Mouse (Mus musculus): ENCODE measurements around the gene Cnn1. TPM values are rescaled to one million over a fixed set of nuclear protein-coding genes. Genes with fewer than 3 reads are reported as not detected.

Cnn1 gene
- polyA plus RNA-seq, 1 experiment from 2014 or later: 3.9 TPM

- Histone ChIP-seq H3K4me3 (replicated peaks) (peak within 1 kb of the TSS; percentile 72), H3K36me3 (replicated peaks) (no peaks in the 10 kb centered on the region), H3K27me3 (no peaks in the 10 kb centered on the region), H3K27ac (peak within 1 kb of the TSS; percentile 68), H3K9me3 (no peaks in the 10 kb centered on the region), H3K4me2 (peak within 1 kb of the TSS; percentile 88), H3K9ac (peak within 1 kb of the TSS; percentile 74), H3K4me1 (peaks cover 15% of the 10 kb centered on the region)
- ATAC-seq (ENCODE audit: low FRiP score): peak; percentile 100
- WGBS: under 1% methylated on average over 48 of the region's 48 CpGs
These were observed 13.8 kb upstream of the Cnn1 start, which contains the start of gene Ecsit for GRCm38 (mm10) chr9:22085022-22085834. TSS of gene Ecsit (minus strand) at chr9:22085438.

GRCm38 (mm10) chr9:22086012-22086411, 13.0 kb upstream of the Cnn1 start:
- Histone ChIP-seq H3K27me3 (no peaks in the 10 kb centered on the region), H3K4me3 (replicated peaks) (peak overlapping the region; percentile 72), H3K9ac (peak overlapping the region; percentile 74), H3K4me1 (peaks cover 15% of the 10 kb centered on the region), H3K4me2 (peak overlapping the region; percentile 88), H3K27ac (peak overlapping the region; percentile 68; the same call in 1 of the 2 replicates), H3K36me3 (replicated peaks) (no peaks in the 10 kb centered on the region), H3K9me3 (no peaks in the 10 kb centered on the region)
- no peak for ATAC-seq (ENCODE audit: low FRiP score)
- WGBS: 84% methylated on average over 6 of the region's 6 CpGs

- no peak for ATAC-seq (ENCODE audit: low FRiP score)
- Histone ChIP-seq H3K4me2 (no peak overlapping the region), H3K9ac (no peak overlapping the region)
These were observed 11.9 kb upstream of the Cnn1 start for GRCm38 (mm10) chr9:22087034-22087618.

GRCm38 (mm10) chr9:22089281-22089680, 9.7 kb upstream of the Cnn1 start:
- Histone ChIP-seq H3K9me3 (no peaks in the 10 kb centered on the region), H3K9ac (no peak overlapping the region), H3K27me3 (peaks cover 6% of the 10 kb centered on the region; the same call in 1 of the 2 replicates), H3K4me3 (replicated peaks) (no peak overlapping the region), H3K27ac (no peak overlapping the region), H3K4me2 (no peak overlapping the region), H3K36me3 (replicated peaks) (no peaks in the 10 kb centered on the region), H3K4me1 (peaks cover 12% of the 10 kb centered on the region)
- no peak for ATAC-seq (ENCODE audit: low FRiP score)
- WGBS: 97% methylated on average over 7 of the region's 7 CpGs

More at GRCm38 (mm10) chr9:22087034-22087618, 11.9 kb upstream of the Cnn1 start:
- no peak overlapping the region for H3K27ac ChIP-seq
- H3K27me3 ChIP-seq: no peaks in the 10 kb centered on the region; the same call in 1 of the 2 replicates
- no peak overlapping the region for H3K4me3 ChIP-seq (replicated peaks)
- H3K4me1 ChIP-seq: peaks cover 15% of the 10 kb centered on the region
- no peaks in the 10 kb centered on the region for H3K36me3 ChIP-seq (replicated peaks)
- 73% methylated on average over 2 of the region's 2 CpGs for WGBS
- H3K9me3 ChIP-seq: no peaks in the 10 kb centered on the region

- peaks cover 10% of the 10 kb centered on the region; the same call in 1 of the 2 replicates for H3K27me3 ChIP-seq
- H3K9me3 ChIP-seq: no peaks in the 10 kb centered on the region
- no peak for ATAC-seq (ENCODE audit: low FRiP score)
- no peaks in the 10 kb centered on the region for H3K36me3 ChIP-seq (replicated peaks)
- peaks cover 7% of the 10 kb centered on the region for H3K4me1 ChIP-seq
- 86% methylated on average over 7 of the region's 7 CpGs for WGBS
- H3K4me3 ChIP-seq (replicated peaks): no peak overlapping the region
- no peak overlapping the region for H3K9ac ChIP-seq
- no peak overlapping the region for H3K4me2 ChIP-seq
- H3K27ac ChIP-seq: no peak overlapping the region
These were observed 9.0 kb upstream of the Cnn1 start for GRCm38 (mm10) chr9:22089986-22090385.

- H3K27ac ChIP-seq: no peak overlapping the region
- peaks cover 5% of the 10 kb centered on the region; the same call in 1 of the 2 replicates for H3K4me1 ChIP-seq
- H3K36me3 ChIP-seq (replicated peaks): no peaks in the 10 kb centered on the region
- ATAC-seq (ENCODE audit: low FRiP score): no peak
- no peak overlapping the region for H3K9ac ChIP-seq
- peaks cover 20% of the 10 kb centered on the region for H3K27me3 ChIP-seq
- H3K4me2 ChIP-seq: no peak overlapping the region
- H3K9me3 ChIP-seq: no peaks in the 10 kb centered on the region
- H3K4me3 ChIP-seq (replicated peaks): no peak overlapping the region
- 91% methylated on average over 6 of the region's 6 CpGs for WGBS
These were observed 6.3 kb upstream of the Cnn1 start for GRCm38 (mm10) chr9:22092746-22093145.

GRCm38 (mm10) chr9:22095854-22096307, 3.1 kb upstream of the Cnn1 start:
- H3K9me3 ChIP-seq: no peaks in the 10 kb centered on the region
- no peaks in the 10 kb centered on the region for H3K36me3 ChIP-seq (replicated peaks)
- peaks cover 5% of the 10 kb centered on the region; the same call in 1 of the 2 replicates for H3K4me1 ChIP-seq
- H3K4me3 ChIP-seq (replicated peaks): peak overlapping the region; percentile 36
- WGBS: 3% methylated on average over 24 of the region's 24 CpGs
- H3K9ac ChIP-seq: peak overlapping the region; percentile 59
- peaks cover 52% of the 10 kb centered on the region for H3K27me3 ChIP-seq
- peak; percentile 79 for ATAC-seq (ENCODE audit: low FRiP score)
- no peak overlapping the region for H3K27ac ChIP-seq
- H3K4me2 ChIP-seq: peak overlapping the region; percentile 65

- Histone ChIP-seq H3K27me3 (peaks cover 53% of the 10 kb centered on the region), H3K4me1 (peaks cover 5% of the 10 kb centered on the region; the same call in 1 of the 2 replicates), H3K4me3 (replicated peaks) (0 out of 2 replicates have a peak overlapping the region, but pooled peaks have one; percentile 5), H3K4me2 (no peak overlapping the region), H3K9ac (no peak overlapping the region), H3K9me3 (no peaks in the 10 kb centered on the region), H3K27ac (no peak overlapping the region), H3K36me3 (replicated peaks) (no peaks in the 10 kb centered on the region)
- WGBS: 3% methylated on average over 18 of the region's 18 CpGs
- no peak for ATAC-seq (ENCODE audit: low FRiP score)
These were observed 906 bp downstream of the Cnn1 start for GRCm38 (mm10) chr9:22099922-22100321.

GRCm38 (mm10) chr9:22108194-22108593, 9.2 kb downstream of the Cnn1 start:
- Histone ChIP-seq H3K4me2 (no peak overlapping the region), H3K4me1 (no peaks in the 10 kb centered on the region), H3K27me3 (no peaks in the 10 kb centered on the region), H3K4me3 (replicated peaks) (no peak overlapping the region), H3K9ac (no peak overlapping the region), H3K9me3 (no peaks in the 10 kb centered on the region), H3K27ac (no peak overlapping the region), H3K36me3 (replicated peaks) (peaks cover 40% of the 10 kb centered on the region)
- ATAC-seq (ENCODE audit: low FRiP score): no peak
- 88% methylated on average over 9 of the region's 9 CpGs for WGBS

GRCm38 (mm10) chr9:22115635-22116034, 16.6 kb downstream of the Cnn1 start:
- peaks cover 32% of the 10 kb centered on the region for H3K36me3 ChIP-seq (replicated peaks)
- no peaks in the 10 kb centered on the region for H3K9me3 ChIP-seq
- H3K9ac ChIP-seq: peak overlapping the region; percentile 88
- H3K4me2 ChIP-seq: peak overlapping the region; percentile 79
- no peaks in the 10 kb centered on the region for H3K27me3 ChIP-seq
- peak overlapping the region; percentile 92 for H3K4me3 ChIP-seq (replicated peaks)
- ATAC-seq (ENCODE audit: low FRiP score): no peak
- no peak overlapping the region for H3K27ac ChIP-seq
- H3K4me1 ChIP-seq: peaks cover 18% of the 10 kb centered on the region
- 93% methylated on average over 4 of the region's 4 CpGs for WGBS

GRCm38 (mm10) chr9:22116086-22116485, 17.1 kb downstream of the Cnn1 start:
- Histone ChIP-seq H3K27me3 (no peaks in the 10 kb centered on the region), H3K4me1 (peaks cover 18% of the 10 kb centered on the region), H3K4me2 (peak overlapping the region; percentile 79), H3K36me3 (replicated peaks) (peaks cover 28% of the 10 kb centered on the region), H3K9ac (peak overlapping the region; percentile 88), H3K9me3 (no peaks in the 10 kb centered on the region), H3K4me3 (replicated peaks) (peak overlapping the region; percentile 92), H3K27ac (no peak overlapping the region)
- ATAC-seq (ENCODE audit: low FRiP score): no peak
- 36% methylated on average over 15 of the region's 15 CpGs for WGBS

- no peaks in the 10 kb centered on the region for H3K9me3 ChIP-seq
- peak within 1 kb of the TSS; percentile 78 for H3K27ac ChIP-seq
- WGBS: under 1% methylated on average over 52 of the region's 52 CpGs
- peaks cover 18% of the 10 kb centered on the region for H3K4me1 ChIP-seq
- peak within 1 kb of the TSS; percentile 79 for H3K4me2 ChIP-seq
- peak within 1 kb of the TSS; percentile 88 for H3K9ac ChIP-seq
- H3K27me3 ChIP-seq: no peaks in the 10 kb centered on the region
- ATAC-seq (ENCODE audit: low FRiP score): peak; percentile 96
- peak within 1 kb of the TSS; percentile 92 for H3K4me3 ChIP-seq (replicated peaks)
- H3K36me3 ChIP-seq (replicated peaks): peaks cover 20% of the 10 kb centered on the region
These were observed 17.9 kb downstream of the Cnn1 start, which contains the start of gene Elof1 for GRCm38 (mm10) chr9:22116740-22117426. TSS of gene Elof1 (minus strand) at chr9:22117172.
